Mouse (Mus musculus) embryonic fibroblast, embryonic 13.5 days (primary cell): ENCODE measurements around the gene Ppp4r3a. TPM values are rescaled to one million over a fixed set of nuclear protein-coding genes. Genes with fewer than 3 reads are reported as not detected.
A peak's percentile ranks its signal among the peaks of the same experiment; 100 is the strongest.

ENCODE experiments used
- H3K27ac ChIP-seq: 2 replicates; pipeline ENCODE4 v1.5.1; 2012; ENCODE audit warnings: low read length, control low read depth, inconsistent platforms; ENCODE audit not compliant: insufficient read depth
- H3K4me1 ChIP-seq: 2 replicates; pipeline ENCODE4 v1.6.1; 2011; ENCODE audit warnings: low read length; ENCODE audit not compliant: control insufficient read depth, insufficient read depth
- H3K4me3 ChIP-seq: 2 replicates; pipeline ENCODE4 v1.5.1; 2011; ENCODE audit warnings: mild to moderate bottlenecking, control low read depth, low read length; ENCODE audit not compliant: insufficient read depth
- CTCF ChIP-seq: IDR thresholded peaks from 2 replicates; pipeline ENCODE4 v1.5.1; 2011; ENCODE audit warnings: mild to moderate bottlenecking, control low read depth, low read length, moderate library complexity, borderline replicate concordance; ENCODE audit not compliant: insufficient read depth
- POLR2A ChIP-seq: IDR thresholded peaks from 2 replicates; pipeline ENCODE4 v1.6.1; 2011; ENCODE audit warnings: low read depth, mild to moderate bottlenecking, control low read depth, low read length, moderate library complexity
- polyA plus RNA-seq: library from polyadenylated mRNA; stranded (reverse); fragments of >200 nt; gene quantifications from 2 replicates; pipeline ENCODE4 v1.2.4, GENCODE M21; 2011; ENCODE audit warnings: low read depth; ENCODE audit not compliant: missing spikeins, insufficient read length

Ppp4r3a gene
- polyA plus RNA-seq, 1 experiment: 92.5 TPM

- peaks cover 4% of the 10 kb centered on the region; the same call in 1 of the 2 replicates for H3K4me1 ChIP-seq
- H3K4me3 ChIP-seq: no peak overlapping the region
- H3K27ac ChIP-seq: no peak overlapping the region
- TF ChIP-seq CTCF (no peak), POLR2A (no peak)
Measured at GRCm38 (mm10) chr12:101084881-101085666, 1.6 kb upstream of the Ppp4r3a start.

DNA sequence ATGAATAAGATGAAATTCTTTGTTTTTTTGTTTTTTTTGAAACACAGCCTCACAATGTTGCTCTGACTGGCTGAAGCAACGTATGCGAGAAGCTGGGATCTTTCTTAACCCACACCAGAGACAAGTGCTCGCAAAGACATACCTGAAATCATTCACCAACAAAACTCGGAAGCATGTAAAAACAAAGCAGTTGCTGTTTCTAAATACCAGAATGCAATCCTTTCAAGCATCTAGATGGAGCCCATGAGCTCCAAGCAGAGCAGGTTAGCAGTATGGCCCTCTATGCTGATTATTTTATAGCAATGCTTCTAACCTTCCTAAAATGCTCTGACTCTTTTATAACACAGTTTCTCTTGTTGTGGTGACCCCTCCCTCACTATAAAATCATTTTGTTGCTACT is 735 bp upstream of the Ppp4r3a start:
- peak overlapping the region; percentile 93 for H3K27ac ChIP-seq
- H3K4me1 ChIP-seq: peaks cover 4% of the 10 kb centered on the region; the same call in 1 of the 2 replicates
- H3K4me3 ChIP-seq: peak overlapping the region; percentile 73
- TF ChIP-seq CTCF (no peak), POLR2A (no peak)

GRCm38 (mm10) chr12:101083839-101084195 is 315 bp upstream of the Ppp4r3a start:
- Histone ChIP-seq H3K4me3 (peak overlapping the region; percentile 73), H3K27ac (peak overlapping the region; percentile 93), H3K4me1 (peaks cover 4% of the 10 kb centered on the region; the same call in 1 of the 2 replicates)
- no peak for TF ChIP-seq CTCF
- TF ChIP-seq POLR2A: no peak

GRCm38 (mm10) chr12:101082296-101083075 is 1.0 kb downstream of the Ppp4r3a start:
- no peak for TF ChIP-seq POLR2A
- no peak for TF ChIP-seq CTCF
- Histone ChIP-seq H3K4me1 (peaks cover 4% of the 10 kb centered on the region; the same call in 1 of the 2 replicates), H3K27ac (peak overlapping the region; percentile 96), H3K4me3 (peak overlapping the region; percentile 73)

GRCm38 (mm10) chr12:101077955-101078354 is 5.5 kb downstream of the Ppp4r3a start:
- TF ChIP-seq CTCF (no peak), POLR2A (no peak)
- Histone ChIP-seq H3K27ac (no peak overlapping the region), H3K4me3 (no peak overlapping the region), H3K4me1 (peaks cover 4% of the 10 kb centered on the region; the same call in 1 of the 2 replicates)

- Histone ChIP-seq H3K4me1 (peaks cover under 1% of the 10 kb centered on the region; the same call in 1 of the 2 replicates), H3K4me3 (no peak overlapping the region), H3K27ac (no peak overlapping the region)
- TF ChIP-seq CTCF (no peak), POLR2A (no peak)
Measured at GRCm38 (mm10) chr12:101075433-101075832, 8.1 kb downstream of the Ppp4r3a start.

GRCm38 (mm10) chr12:101074821-101075429 is 8.6 kb downstream of the Ppp4r3a start:
- TF ChIP-seq CTCF (no peak), POLR2A (no peak)

DNA sequence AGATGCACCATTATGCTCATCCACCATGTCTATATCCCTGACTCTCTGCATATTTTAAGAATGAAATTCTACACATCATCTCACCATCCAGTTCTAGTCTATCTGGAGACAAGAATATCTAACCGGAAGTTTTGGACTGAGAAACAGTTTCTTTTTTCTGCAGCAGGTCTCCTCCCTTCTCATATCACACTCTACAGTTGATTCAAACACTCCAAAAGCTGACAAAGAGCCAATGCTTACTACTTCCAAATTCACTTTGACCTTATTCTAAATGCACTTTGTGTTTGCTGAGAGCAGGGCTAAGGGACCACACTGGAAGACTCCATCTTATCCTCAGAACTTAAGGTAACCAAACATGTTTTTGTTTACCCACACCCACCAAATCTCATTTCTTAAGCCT is 13.7 kb downstream of the Ppp4r3a start:
- no peak overlapping the region for H3K27ac ChIP-seq
- no peak overlapping the region for H3K4me3 ChIP-seq
- no peaks in the 10 kb centered on the region for H3K4me1 ChIP-seq
- TF ChIP-seq POLR2A: no peak
- no peak for TF ChIP-seq CTCF

More at GRCm38 (mm10) chr12:101074821-101075429, 8.6 kb downstream of the Ppp4r3a start:
- H3K27ac ChIP-seq: no peak overlapping the region
- H3K4me3 ChIP-seq: no peak overlapping the region
- no peaks in the 10 kb centered on the region for H3K4me1 ChIP-seq

DNA sequence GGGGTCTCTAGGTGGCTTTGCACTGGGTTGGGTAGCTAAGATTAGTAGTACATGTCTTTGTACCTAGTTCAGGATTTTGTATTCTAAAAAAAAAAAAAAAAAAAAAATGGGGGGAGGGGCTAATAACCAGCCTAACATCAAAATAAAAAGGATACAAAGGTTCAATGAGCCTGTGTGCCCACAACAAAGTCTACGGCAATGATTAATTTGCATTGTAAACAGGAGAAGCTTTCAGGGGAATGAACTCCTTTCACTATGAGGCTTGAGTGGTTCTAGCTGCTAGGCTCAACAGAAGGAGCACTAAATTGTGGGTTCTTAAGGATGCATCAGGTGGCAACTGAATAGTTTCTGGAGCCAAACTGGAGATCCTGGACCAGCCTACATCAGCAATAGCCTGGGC is 17.2 kb downstream of the Ppp4r3a start:
- Histone ChIP-seq H3K4me3 (no peak overlapping the region), H3K27ac (no peak overlapping the region), H3K4me1 (no peaks in the 10 kb centered on the region)
- TF ChIP-seq CTCF: no peak
- no peak for TF ChIP-seq POLR2A
